In the genomic region with DNA sequence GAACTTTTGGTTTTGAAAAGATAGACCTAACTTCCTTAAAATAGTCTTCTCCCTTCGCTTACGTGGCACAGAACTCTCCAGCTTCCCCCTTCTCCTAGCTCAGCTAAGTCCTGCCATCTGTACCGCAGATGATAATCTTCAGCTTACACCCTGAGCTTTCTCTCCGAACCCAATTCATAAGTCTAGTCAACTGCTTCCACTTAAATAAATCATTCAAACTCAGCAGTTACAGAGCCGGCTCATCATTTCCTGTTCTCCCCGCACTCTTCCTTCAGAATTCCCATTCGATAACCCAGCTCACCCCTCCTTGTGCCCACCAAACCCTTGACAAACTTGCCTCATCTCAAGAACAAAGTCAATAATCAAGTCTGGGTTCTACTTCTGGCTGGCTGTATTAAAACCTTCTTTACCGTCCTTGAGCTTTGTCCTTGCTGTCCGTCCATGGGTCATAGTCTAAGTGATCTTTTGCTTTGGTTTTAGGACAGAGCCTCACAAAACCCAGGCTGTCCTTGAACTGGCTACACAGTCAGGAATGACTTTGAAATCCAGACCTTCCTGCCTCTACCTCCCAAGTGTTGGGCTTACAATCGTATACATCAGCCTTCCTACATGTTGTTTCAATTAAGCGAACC, we compare ENCODE assay signal across 8 mouse cellular contexts. TPM values are rescaled to one million over a fixed set of nuclear protein-coding genes. Genes with fewer than 3 reads are reported as not detected.
DNase-seq lines count a peak whose midpoint lies in the region; ATAC-seq lines count a peak whose summit lies in the region.

No protein-coding gene starts in this region.

- intact Hi-C loops in heart, postnatal 10 days (cut with DNase I), result no loop called here

- H3K4me2 ChIP-seq in heart, embryonic 14.5 days (ENCODE audit: low read length), result peak overlapping the region; percentile 65
- peak overlapping the region; percentile 70 for H3K4me2 ChIP-seq in hindbrain, embryonic 12.5 days (replicated peaks)
- peak overlapping the region; percentile 67 for H3K4me2 ChIP-seq in midbrain, embryonic 12.5 days (replicated peaks)

- H3K36me3 ChIP-seq in heart, embryonic 14.5 days (ENCODE audit: control insufficient read depth, insufficient read depth, low read length), result peaks cover 30% of the 10 kb centered on the region
- H3K36me3 ChIP-seq in hindbrain, embryonic 12.5 days, result peaks cover 13% of the 10 kb centered on the region
- H3K36me3 ChIP-seq in midbrain, embryonic 12.5 days, result peaks cover 8% of the 10 kb centered on the region

- H3K4me3 ChIP-seq in heart, embryonic 14.5 days (ENCODE audit: control insufficient read depth in 1 of 2, insufficient read depth in 1 of 2, low read depth in 1 of 2, low read length in 2 of 2), result peak overlapping the region; percentile 63 to 65
- peak overlapping the region; percentile 54 for H3K4me3 ChIP-seq in hindbrain, embryonic 12.5 days
- H3K4me3 ChIP-seq in midbrain, embryonic 12.5 days, result peak overlapping the region; percentile 63

- peak overlapping the region; percentile 79 for H3K9ac ChIP-seq in heart, embryonic 14.5 days (ENCODE audit: low read length)
- H3K9ac ChIP-seq in hindbrain, embryonic 12.5 days, result peak overlapping the region; percentile 68
- H3K9ac ChIP-seq in midbrain, embryonic 12.5 days (replicated peaks), result peak overlapping the region; percentile 60

- peaks cover 8 to 10% of the 10 kb centered on the region in 2 experiments; a peak in 3 of 4 replicates for H3K4me1 ChIP-seq in heart, embryonic 14.5 days (ENCODE audit: control insufficient read depth in 2 of 2, insufficient read depth in 2 of 2, low read length in 2 of 2)
- H3K4me1 ChIP-seq in hindbrain, embryonic 12.5 days, result peaks cover 11% of the 10 kb centered on the region
- peaks cover 16% of the 10 kb centered on the region for H3K4me1 ChIP-seq in midbrain, embryonic 12.5 days

- DNase-seq in heart, postnatal 10 days, result no peak
- peak; percentile 41 for DNase-seq in brain, adult 2 months (ENCODE audit: low read depth, low spot score)
- no peak for DNase-seq in adrenal gland, adult (ENCODE audit: inconsistent age in 2 of 2, low spot score in 1 of 2)
- DNase-seq in left cerebral cortex, adult 9 months (ENCODE audit: low spot score in 2 of 2), result no peak
- DNase-seq in adrenal gland, postnatal 36 days, result no peak

- no peaks in the 10 kb centered on the region for H3K27me3 ChIP-seq in heart, embryonic 14.5 days (ENCODE audit: control insufficient read depth, insufficient read depth, low read length)
- no peaks in the 10 kb centered on the region for H3K27me3 ChIP-seq in hindbrain, embryonic 12.5 days
- no peaks in the 10 kb centered on the region for H3K27me3 ChIP-seq in midbrain, embryonic 12.5 days

- H3K27ac ChIP-seq in heart, embryonic 14.5 days (replicated peaks in 1 of 2; ENCODE audit: control insufficient read depth in 1 of 2, insufficient read depth in 1 of 2, low read depth in 2 of 2, low read length in 2 of 2), result peak overlapping the region in 1 of 2 experiments; percentile 76; a peak in 1 of 4 replicates
- H3K27ac ChIP-seq in hindbrain, embryonic 12.5 days, result no peak overlapping the region
- H3K27ac ChIP-seq in midbrain, embryonic 12.5 days (replicated peaks), result no peak overlapping the region

- no peak for ATAC-seq in heart, embryonic 14.5 days (ENCODE audit: insufficient number of reproducible peaks, insufficient read depth, low FRiP score, low read depth)
- no peak for ATAC-seq in hindbrain, embryonic 12.5 days (ENCODE audit: low FRiP score)
- ATAC-seq in midbrain, embryonic 12.5 days (ENCODE audit: low FRiP score, low read depth), result no peak

- H3K9me3 ChIP-seq in heart, embryonic 14.5 days (ENCODE audit: control insufficient read depth, low read length), result 0 out of 2 replicates have a peak, but pooled peaks cover 3% of the 10 kb centered on the region
- H3K9me3 ChIP-seq in hindbrain, embryonic 12.5 days (replicated peaks), result 0 out of 2 replicates have a peak, but pooled peaks cover 1% of the 10 kb centered on the region
- no peaks in the 10 kb centered on the region for H3K9me3 ChIP-seq in midbrain, embryonic 12.5 days

- 57% methylated on average over 11 of the region's 11 CpGs for WGBS in heart, embryonic 14.5 days
- 72% methylated on average over 11 of the region's 11 CpGs for WGBS in hindbrain, embryonic 12.5 days
- 72% methylated on average over 11 of the region's 11 CpGs for WGBS in midbrain, embryonic 12.5 days

RNA-seq across cellular contexts. Expression of gene Ufsp2, which starts 0.6 kb away (rescaled TPM):
- 52.9 and 57.1 TPM in 2 replicates for polyA plus RNA-seq in heart, embryonic 14.5 days (2014; fragmentation: Nextera tagmentation; extraction: Ambion mirVana)
- total RNA-seq in heart, postnatal 10 days (2021), result 10 to 100 TPM; 29.9 to 40.9 TPM
- polyA plus RNA-seq in hindbrain, embryonic 12.5 days (2016; fragmentation: Nextera tagmentation; extraction: Ambion mirVana), result 57.0 and 59.1 TPM in 2 replicates
- 54.5 and 56.5 TPM in 2 replicates for polyA plus RNA-seq in midbrain, embryonic 12.5 days (2016; fragmentation: Nextera tagmentation; extraction: Ambion mirVana)
- total RNA-seq in adrenal gland, postnatal 36 days (2021), result 10 to 100 TPM; 47.5 to 64.7 TPM

RNA-seq across cellular contexts. Expression of gene 1700029J07Rik, which starts 0.9 kb away (rescaled TPM):
- 2.4 and 2.8 TPM in 2 replicates for polyA plus RNA-seq in heart, embryonic 14.5 days (2014; fragmentation: Nextera tagmentation; extraction: Ambion mirVana)
- total RNA-seq in heart, postnatal 10 days (2021), result under 1 TPM; 0.53 to 0.97 TPM
- 4.8 and 5.5 TPM in 2 replicates for polyA plus RNA-seq in hindbrain, embryonic 12.5 days (2016; fragmentation: Nextera tagmentation; extraction: Ambion mirVana)
- 3.4 and 3.6 TPM in 2 replicates for polyA plus RNA-seq in midbrain, embryonic 12.5 days (2016; fragmentation: Nextera tagmentation; extraction: Ambion mirVana)
- 1 to 10 TPM; 1.7 to 2.8 TPM for total RNA-seq in adrenal gland, postnatal 36 days (2021)

RNA-seq across cellular contexts. Expression of gene Lrp2bp, which starts 23.1 kb away (rescaled TPM):
- polyA plus RNA-seq in heart, embryonic 14.5 days (2014; fragmentation: Nextera tagmentation; extraction: Ambion mirVana), result 1.1 and 1.3 TPM in 2 replicates
- total RNA-seq in heart, postnatal 10 days (2021), result 1 to 10 TPM in 1 of 2 experiments, under 1 TPM in 1; 0.86 to 1.2 TPM
- polyA plus RNA-seq in hindbrain, embryonic 12.5 days (2016; fragmentation: Nextera tagmentation; extraction: Ambion mirVana), result 0.41 and 0.56 TPM in 2 replicates
- 0.34 and 0.47 TPM in 2 replicates for polyA plus RNA-seq in midbrain, embryonic 12.5 days (2016; fragmentation: Nextera tagmentation; extraction: Ambion mirVana)
- total RNA-seq in adrenal gland, postnatal 36 days (2021), result under 1 TPM in 1 of 2 experiments, not detected in 1; 0.26 TPM

RNA-seq across cellular contexts. Expression of gene Ankrd37, which starts 29.6 kb away (rescaled TPM):
- 13.4 and 17.7 TPM in 2 replicates for polyA plus RNA-seq in heart, embryonic 14.5 days (2014; fragmentation: Nextera tagmentation; extraction: Ambion mirVana)
- total RNA-seq in heart, postnatal 10 days (2021), result 1 to 10 TPM; 8.8 to 9.8 TPM
- 22.9 and 24.3 TPM in 2 replicates for polyA plus RNA-seq in hindbrain, embryonic 12.5 days (2016; fragmentation: Nextera tagmentation; extraction: Ambion mirVana)
- polyA plus RNA-seq in midbrain, embryonic 12.5 days (2016; fragmentation: Nextera tagmentation; extraction: Ambion mirVana), result 21.9 and 26.8 TPM in 2 replicates
- total RNA-seq in adrenal gland, postnatal 36 days (2021), result under 1 TPM; 0.60 to 0.82 TPM

RNA-seq across cellular contexts. Expression of gene Ccdc110, which starts 41.5 kb away (rescaled TPM):
- polyA plus RNA-seq in heart, embryonic 14.5 days (2014; fragmentation: Nextera tagmentation; extraction: Ambion mirVana), result not detected in 2 replicates
- total RNA-seq in heart, postnatal 10 days (2021), result not detected
- 0.21 TPM in 1 of 2 replicates, not detected in the other for polyA plus RNA-seq in hindbrain, embryonic 12.5 days (2016; fragmentation: Nextera tagmentation; extraction: Ambion mirVana)
- polyA plus RNA-seq in midbrain, embryonic 12.5 days (2016; fragmentation: Nextera tagmentation; extraction: Ambion mirVana), result not detected in 2 replicates
- total RNA-seq in adrenal gland, postnatal 36 days (2021), result not detected
